Mouse (Mus musculus) CH12.LX (cell line): Measurements from ENCODE around the gene Ncaph2. TPM values are rescaled to one million over a fixed set of nuclear protein-coding genes. Genes with fewer than 3 reads are reported as not detected.

ENCODE experiments used
- DNase-seq: peaks from one replicate; pipeline ENCODE4 v3.0.0-alpha.2; 2013; ENCODE audit errors: extremely low read depth
- H3K27ac ChIP-seq: 2 replicates; pipeline ENCODE4 v1.5.1; 2012; ENCODE audit warnings: low read depth, mild to moderate bottlenecking, control low read depth, moderate library complexity; ENCODE audit not compliant: insufficient read depth
- H3K27me3 ChIP-seq: replicated peaks from 2 replicates; pipeline ENCODE3; 2012; ENCODE audit warnings: inconsistent platforms
- H3K36me3 ChIP-seq, 2 experiments: replicated peaks in 1 of 2; 2 replicates each; pipeline versions ENCODE3 to v1.6.1; 2012; ENCODE audit warnings: inconsistent platforms in 1 of 2, low read length in 1 of 2, mild to moderate bottlenecking in 1 of 2, mixed read lengths in 1 of 2, moderate library complexity in 1 of 2; ENCODE audit not compliant: control insufficient read depth in 1 of 2, insufficient read depth in 1 of 2
- H3K4me1 ChIP-seq, 2 experiments: 2 replicates each; pipeline ENCODE4 v1.6.1; 2012; ENCODE audit warnings: inconsistent platforms in 1 of 2, moderate library complexity in 1 of 2; ENCODE audit not compliant: insufficient read depth in 2 of 2, control insufficient read depth in 1 of 2
- H3K4me2 ChIP-seq: 2 replicates; pipeline ENCODE4 v1.6.1; 2012; ENCODE audit warnings: low read depth, mild to moderate bottlenecking, control low read depth; ENCODE audit not compliant: poor library complexity, insufficient read depth, severe bottlenecking
- H3K4me3 ChIP-seq, 3 experiments: fragments of 150-350 bp in 1 of 3; sonication (generic) in 1 of 3; replicated peaks in 1 of 3; 2 replicates each; pipeline versions ENCODE3 to v1.5.1; 2011 to 2012; ENCODE audit warnings: low read depth in 2 of 3, low read length in 2 of 3, mild to moderate bottlenecking in 2 of 3, moderate library complexity in 2 of 3, control low read depth in 1 of 3, improper control_type of control experiment in 1 of 3, inconsistent platforms in 1 of 3, mixed read lengths in 1 of 3; ENCODE audit not compliant: poor library complexity in 1 of 3
- H3K79me2 ChIP-seq: replicated peaks from 2 replicates; pipeline ENCODE4 v1.6.1; 2012; ENCODE audit warnings: mild to moderate bottlenecking, moderate library complexity; ENCODE audit not compliant: control insufficient read depth, poor library complexity, insufficient read depth, severe bottlenecking; ENCODE audit errors: extremely low read depth
- H3K9ac ChIP-seq: 2 replicates; pipeline ENCODE4 v1.6.1; 2012; ENCODE audit warnings: low read depth, mild to moderate bottlenecking, control low read depth, moderate library complexity; ENCODE audit not compliant: insufficient read depth
- H3K9me3 ChIP-seq: replicated peaks from 2 replicates; pipeline ENCODE3; 2012; ENCODE audit warnings: low read length, inconsistent platforms, mixed read lengths
- CHD2 ChIP-seq: IDR thresholded peaks from 2 replicates; pipeline ENCODE4 v1.6.1; 2011; ENCODE audit warnings: low read length, improper control_type of control experiment
- CTCF ChIP-seq, 2 experiments: IDR thresholded peaks in 1 of 2; conservative IDR thresholded peaks in 1 of 2; 2 replicates each; pipeline ENCODE4 v1.5.1; 2011 to 2012; ENCODE audit warnings: low read depth in 2 of 2, low read length in 2 of 2, improper control_type of control experiment in 1 of 2, inconsistent platforms in 1 of 2, mild to moderate bottlenecking in 1 of 2, moderate library complexity in 1 of 2
- HCFC1 ChIP-seq: IDR thresholded peaks from 2 replicates; pipeline ENCODE4 v1.6.1; 2012; ENCODE audit warnings: low read depth, mild to moderate bottlenecking, inconsistent platforms, low read length, improper control_type of control experiment
- IRF4 ChIP-seq: IDR thresholded peaks from 2 replicates; pipeline ENCODE4 v1.6.1; 2014; ENCODE audit warnings: low read depth, mild to moderate bottlenecking, inconsistent platforms, low read length, improper control_type of control experiment
- JUN ChIP-seq: IDR thresholded peaks from 2 replicates; pipeline ENCODE4 v1.6.1; 2011; ENCODE audit warnings: low read depth, mild to moderate bottlenecking, low read length, improper control_type of control experiment, moderate library complexity; ENCODE audit not compliant: insufficient read depth
- MAFK ChIP-seq: IDR thresholded peaks from 2 replicates; pipeline ENCODE4 v1.6.1; 2011; ENCODE audit warnings: low read length, improper control_type of control experiment; ENCODE audit not compliant: insufficient replicate concordance
- MAZ ChIP-seq: IDR thresholded peaks from 2 replicates; pipeline ENCODE4 v1.6.1; 2012; ENCODE audit warnings: low read depth, mild to moderate bottlenecking, inconsistent platforms, low read length, improper control_type of control experiment, moderate library complexity
- MEF2A ChIP-seq: IDR thresholded peaks from 2 replicates; pipeline ENCODE4 v1.6.1; 2014; ENCODE audit warnings: low read depth, mild to moderate bottlenecking, inconsistent platforms, low read length, improper control_type of control experiment, borderline replicate concordance
- MXI1 ChIP-seq: IDR thresholded peaks from 2 replicates; pipeline ENCODE4 v1.6.1; 2011; ENCODE audit warnings: mild to moderate bottlenecking, low read depth, low read length, improper control_type of control experiment
- NELFE ChIP-seq: IDR thresholded peaks from 2 replicates; pipeline ENCODE4 v1.6.1; 2011; ENCODE audit warnings: low read depth, low read length, improper control_type of control experiment
- PAX5 ChIP-seq: IDR thresholded peaks from 2 replicates; pipeline ENCODE4 v1.6.1; 2012; ENCODE audit warnings: low read length, inconsistent platforms, mixed read lengths
- POLR2AphosphoS2 ChIP-seq: IDR thresholded peaks from 2 replicates; pipeline ENCODE4 v1.6.1; 2011; ENCODE audit warnings: low read depth, low read length, improper control_type of control experiment
- RCOR1 ChIP-seq: conservative IDR thresholded peaks from 2 replicates; pipeline ENCODE4 v1.6.1; 2012; ENCODE audit warnings: low read depth, mild to moderate bottlenecking, inconsistent platforms, low read length, improper control_type of control experiment
- SIN3A ChIP-seq: IDR thresholded peaks from 2 replicates; pipeline ENCODE4 v1.6.1; 2012; ENCODE audit warnings: low read length, improper control_type of control experiment, inconsistent platforms
- SMC3 ChIP-seq: IDR thresholded peaks from 2 replicates; pipeline ENCODE4 v1.6.1; 2011; ENCODE audit warnings: low read depth, low read length, improper control_type of control experiment
- TBP ChIP-seq: conservative IDR thresholded peaks from 2 replicates; pipeline ENCODE4 v1.6.1; 2011; ENCODE audit warnings: low read depth, low read length, improper control_type of control experiment
- TCF12 ChIP-seq: IDR thresholded peaks from 2 replicates; pipeline ENCODE4 v1.6.1; 2014; ENCODE audit warnings: low read depth, mild to moderate bottlenecking, inconsistent platforms, low read length, improper control_type of control experiment
- UBTF ChIP-seq: IDR thresholded peaks from 2 replicates; pipeline ENCODE4 v1.6.1; 2012; ENCODE audit warnings: low read depth, mild to moderate bottlenecking, inconsistent platforms, low read length, improper control_type of control experiment, moderate library complexity
- USF2 ChIP-seq: conservative IDR thresholded peaks from 2 replicates; pipeline ENCODE4 v1.6.1; 2011; ENCODE audit warnings: low read depth, low read length, improper control_type of control experiment
- ZKSCAN1 ChIP-seq: IDR thresholded peaks from 2 replicates; pipeline ENCODE4 v1.6.1; 2012; ENCODE audit warnings: low read depth, inconsistent platforms, low read length, improper control_type of control experiment, borderline replicate concordance
- dilution Hi-C: fragments of 300-500 bp; cut with MboI; formaldehyde crosslinking; loops from 2 replicates; pipeline ENCODE4 v1.14.3; 2020; ENCODE audit warnings: low sequenced_read_pairs; ENCODE audit not compliant: extremely low pct_unique_long_range_greater_than_20kb, extremely low pct_ligation_motif_present
- in situ Hi-C: fragments of 300-500 bp; cut with MboI; formaldehyde crosslinking; loops from 3 replicates; pipeline ENCODE4 v1.14.3; 2019; ENCODE audit warnings: low sequenced_read_pairs, low pct_ligation_motif_present, low pct_unique_long_range_greater_than_20kb, mixed read lengths
- polyA plus RNA-seq: library from polyadenylated mRNA; unstranded; fragments of >175 nt; gene quantifications from 2 replicates; pipeline ENCODE4 v1.2.1, GENCODE M21; 2012; ENCODE audit warnings: low read depth; ENCODE audit not compliant: insufficient read length
- total RNA-seq, 2 experiments: library from RNA; depleted of rRNA; stranded (reverse); fragments of 300-350 nt in 1 of 2; fragments of >200 nt in 1 of 2; gene quantifications; 2 replicates each; pipeline ENCODE4 v1.2.3; 2012 to 2014

Gene Ncaph2
- total and polyA plus RNA-seq, 3 experiments, result 95.4 to 151 (median 106) TPM

GRCm38 (mm10) chr15:89356372-89356771 is 853 bp downstream of the Ncaph2 start (continued):
- TF ChIP-seq SMC3, result no peak
- no peak for TF ChIP-seq CTCF (conservative IDR thresholded peaks at IDR 0.05 in 1 of 2, IDR thresholded peaks at IDR 0.05 in 1 of 2; ENCODE audit: low read depth in 2 of 2, low read length in 2 of 2)
- TF ChIP-seq JUN, result no peak
- no peak for TF ChIP-seq MAZ
- TF ChIP-seq HCFC1, result no peak; the same call in 1 of the 2 replicates
- TF ChIP-seq MXI1, result peak; percentile 42; the same call in 1 of the 2 replicates
- TF ChIP-seq TCF12, result no peak

- in situ Hi-C loops, result loop anchor here (25.0 kb wide), 1 partner anchor 246 kb away; the partner anchor contains the start of gene Tubgcp6
- dilution Hi-C loops, result no loop called here
- H3K4me3 ChIP-seq, result no peak overlapping the region
- H3K36me3 ChIP-seq, result peaks cover 46 to 62% of the 10 kb centered on the region in 2 experiments
- no peak for DNase-seq
- H3K9ac ChIP-seq, result no peak overlapping the region
- H3K27ac ChIP-seq, result no peak overlapping the region
- peaks cover 75% of the 10 kb centered on the region for H3K79me2 ChIP-seq
- H3K27me3 ChIP-seq, result no peaks in the 10 kb centered on the region
- H3K4me1 ChIP-seq, result peaks cover 13 to 38% of the 10 kb centered on the region in 2 experiments
- TF ChIP-seq CHD2 (no peak), POLR2AphosphoS2 (no peak), MAFK (no peak), TBP (no peak), MXI1 (no peak), ZKSCAN1 (no peak), UBTF (no peak), MEF2A (no peak), PAX5 (no peak), RCOR1 (no peak), SIN3A (no peak), IRF4 (no peak), CTCF (conservative IDR thresholded peaks at IDR 0.05 in 1 of 2, IDR thresholded peaks at IDR 0.05 in 1 of 2; ENCODE audit: low read depth in 2 of 2, low read length in 2 of 2) (no peak), USF2 (no peak), TCF12 (no peak), HCFC1 (no peak), NELFE (no peak)
- H3K4me2 ChIP-seq, result 0 out of 2 replicates have a peak overlapping the region, but pooled peaks have one; percentile 18
- H3K9me3 ChIP-seq, result no peaks in the 10 kb centered on the region
Measured at GRCm38 (mm10) chr15:89358784-89359183, 3.3 kb downstream of the Ncaph2 start.
